In genomic region chr19:37695146-37695545, GRCm38 (mm10) we compare ENCODE assay signal across 23 mouse cellular contexts. TPM values are rescaled to one million over a fixed set of nuclear protein-coding genes. Genes with fewer than 3 reads are reported as not detected.
"Had no signal": no experiment of that assay in that cellular context is flagged by ENCODE, and none has a peak within 500 bp of the region (broad histone marks: within the 10 kb centered on the region; RNA-seq: fewer than 3 reads in every experiment).

No protein-coding gene starts in this region.

- H3K36me3 ChIP-seq: lung, embryonic 15.5 days; midbrain, embryonic 12.5 days; midbrain, embryonic 15.5 days; neural tube, embryonic 13.5 days; stomach, embryonic 15.5 days had no signal

- H3K4me2 ChIP-seq: lung, embryonic 15.5 days; midbrain, embryonic 12.5 days; midbrain, embryonic 15.5 days; neural tube, embryonic 13.5 days had no signal

- H3K27ac ChIP-seq: lung, embryonic 15.5 days; macrophage; midbrain, embryonic 12.5 days; midbrain, embryonic 15.5 days; neural tube, embryonic 13.5 days; stomach, embryonic 15.5 days; stomach, postnatal 0 days had no signal

- H3K9ac ChIP-seq: liver, postnatal 0 days; lung, embryonic 15.5 days; midbrain, embryonic 12.5 days; midbrain, embryonic 15.5 days; neural tube, embryonic 13.5 days; stomach, embryonic 15.5 days had no signal

- ATAC-seq: lung, postnatal 0 days; midbrain, embryonic 15.5 days had no signal

- DNase-seq: lung, adult 2 months; lung, postnatal 14 days; lung, postnatal 36 days; right cerebral cortex, postnatal 14 days; thymus, adult 2 months; thymus, postnatal 25 days; thymus, postnatal 4 days had no signal

- H3K9me3 ChIP-seq: lung, embryonic 15.5 days; midbrain, embryonic 12.5 days; midbrain, embryonic 15.5 days; neural tube, embryonic 13.5 days; stomach, embryonic 15.5 days had no signal

- H3K4me3 ChIP-seq: lung, embryonic 15.5 days; megakaryocyte, embryonic 14.5 days; midbrain, embryonic 12.5 days; midbrain, embryonic 15.5 days; neural tube, embryonic 13.5 days; stomach, embryonic 15.5 days had no signal

RNA-seq across cellular contexts. Expression of gene Cyp26a1, which starts 2.5 kb away (rescaled TPM):
- total RNA-seq: midbrain, postnatal 0 days; monocyte, adult 5-6 weeks; neutrophil, adult 5-6 weeks had no signal
- polyA plus RNA-seq: macrophage; midbrain, embryonic 15.5 days had no signal

RNA-seq across cellular contexts. Expression of gene Cyp26c1, which starts 9.8 kb away (rescaled TPM):
- total RNA-seq: megakaryocyte progenitor cell, adult 5-6 weeks; midbrain, postnatal 0 days; monocyte, adult 5-6 weeks; neutrophil, adult 5-6 weeks had no signal
- polyA plus RNA-seq: liver, postnatal 0 days; lung, embryonic 15.5 days; lung, postnatal 0 days; macrophage; midbrain, embryonic 12.5 days; midbrain, embryonic 15.5 days; midbrain, postnatal 0 days; neural tube, embryonic 11.5 days; neural tube, embryonic 13.5 days; stomach, postnatal 0 days; testis, adult 2 months had no signal
